Mouse (Mus musculus) urinary bladder, adult 18-20 months (tissue): ENCODE measurements around the gene Wiz.

Source experiments
- DNase-seq, 2 experiments: peaks; one replicate each; pipeline ENCODE4 v3.0.0; 2022; ENCODE audit warnings: low spot score in 2 of 2, mixed read lengths in 2 of 2

Gene Wiz

DNA sequence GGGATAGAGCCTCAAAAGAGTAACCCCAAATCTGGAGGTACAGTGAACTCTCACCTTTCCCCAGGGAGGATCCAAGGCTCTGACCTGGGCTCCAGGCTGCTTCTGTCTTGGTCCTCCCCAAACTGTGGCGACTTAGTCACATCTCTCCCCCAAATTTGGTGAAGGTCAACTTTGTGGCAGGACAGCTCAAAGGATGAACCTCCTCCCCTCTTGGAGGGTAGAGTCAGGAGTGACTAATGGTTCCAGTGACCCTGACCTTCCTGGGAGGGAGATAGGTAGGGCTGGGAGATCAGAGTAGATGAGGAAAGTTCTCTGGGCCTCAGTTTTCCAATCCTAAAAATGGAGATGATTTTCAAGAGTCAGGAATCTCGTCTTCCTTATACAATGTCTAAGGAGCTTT lies 10.5 kb downstream of the Wiz start:
- no peak for DNase-seq

DNA sequence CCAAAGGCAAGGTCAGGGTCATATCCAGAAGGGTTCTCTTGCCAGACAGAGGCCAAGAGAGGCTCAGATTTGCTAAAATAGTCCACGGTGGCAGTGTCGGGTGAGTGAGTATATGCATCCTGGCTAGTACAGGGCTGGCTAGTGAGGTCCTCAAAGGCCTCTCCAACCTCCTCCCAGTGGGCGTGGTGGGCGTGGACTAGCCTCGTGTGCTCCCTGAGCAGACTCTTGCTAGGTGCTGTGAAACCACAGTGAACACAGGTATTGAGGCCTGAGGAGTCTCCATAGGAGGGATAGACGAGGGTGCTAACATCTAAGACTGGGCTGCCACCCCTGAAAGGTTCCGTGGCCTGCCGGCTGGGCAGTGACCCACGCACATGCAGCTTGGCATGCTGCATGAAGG lies 12.1 kb downstream of the Wiz start:
- DNase-seq: no peak

- no peak for DNase-seq
These were observed 12.8 kb downstream of the Wiz start for GRCm38 (mm10) chr17:32376475-32376874.

DNA sequence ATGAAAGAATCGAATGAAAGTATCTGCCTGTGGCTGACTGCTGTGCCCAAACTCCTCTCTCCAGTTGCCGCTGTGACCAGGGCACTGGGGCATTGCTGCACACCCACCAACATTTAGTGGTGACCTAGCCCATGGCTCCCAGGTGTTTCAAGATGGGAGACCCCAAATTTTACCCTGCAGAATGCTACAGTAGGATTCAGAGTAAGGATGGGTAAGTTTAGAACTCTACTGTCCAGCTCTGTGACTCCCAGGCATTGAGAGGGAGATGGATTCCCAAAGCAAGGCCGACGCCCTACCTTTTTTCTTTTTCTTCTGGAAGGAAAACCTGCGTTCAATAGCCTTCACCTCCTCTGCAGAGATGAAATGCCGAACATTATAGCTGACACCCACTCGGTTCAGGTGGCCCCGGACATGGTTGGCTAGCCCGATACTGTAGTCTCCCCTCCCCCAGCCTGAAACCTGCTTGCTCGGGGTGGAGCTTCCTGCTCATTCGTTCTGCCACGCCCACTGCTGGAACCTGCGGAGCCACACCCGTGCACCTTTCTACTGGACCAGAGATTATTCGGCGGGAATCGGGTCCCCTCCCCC lies 20.2 kb downstream of the Wiz start:
- DNase-seq: no peak

- no peak for DNase-seq
These were observed 21.5 kb downstream of the Wiz start for GRCm38 (mm10) chr17:32367706-32368105.

DNA sequence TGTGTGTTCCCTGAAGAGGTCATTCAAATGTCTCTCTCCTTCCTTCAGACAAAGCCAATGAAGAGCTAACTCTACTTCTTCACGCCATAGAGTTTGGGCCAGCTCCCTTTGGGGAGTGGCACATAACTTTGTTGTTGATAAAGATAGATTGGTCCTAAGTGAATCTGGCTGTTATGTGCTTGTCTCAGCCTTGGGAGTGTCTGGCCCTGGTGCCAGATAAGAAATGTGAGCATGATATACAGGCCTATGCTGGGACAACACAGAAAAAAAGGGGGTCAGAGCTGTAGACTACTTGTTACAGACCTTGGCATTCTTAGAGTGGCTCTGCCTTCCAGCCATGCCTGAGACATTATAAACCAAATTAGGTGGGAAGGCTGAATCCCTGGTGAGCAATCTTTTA lies 23.9 kb downstream of the Wiz start:
- no peak for DNase-seq

DNA sequence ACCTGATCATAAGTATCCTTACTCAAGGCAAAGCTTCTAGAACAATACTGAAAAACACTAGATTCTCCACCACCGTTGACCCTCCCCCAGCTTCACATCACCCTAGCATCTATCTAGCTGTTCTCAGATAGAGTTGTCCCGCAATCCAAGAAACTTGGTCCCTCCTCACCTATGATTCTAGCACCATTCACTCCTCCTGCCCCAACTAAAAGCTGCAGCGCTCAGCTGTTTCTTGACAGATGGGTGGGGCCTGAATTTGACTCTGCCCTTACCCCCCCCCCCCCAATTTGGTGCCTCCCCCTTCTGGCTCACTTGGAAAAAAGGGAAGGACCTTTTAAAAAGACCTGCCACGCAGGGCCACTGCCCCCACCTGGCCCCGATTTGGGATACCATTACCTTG lies 24.4 kb downstream of the Wiz start:
- DNase-seq: no peak

DNA sequence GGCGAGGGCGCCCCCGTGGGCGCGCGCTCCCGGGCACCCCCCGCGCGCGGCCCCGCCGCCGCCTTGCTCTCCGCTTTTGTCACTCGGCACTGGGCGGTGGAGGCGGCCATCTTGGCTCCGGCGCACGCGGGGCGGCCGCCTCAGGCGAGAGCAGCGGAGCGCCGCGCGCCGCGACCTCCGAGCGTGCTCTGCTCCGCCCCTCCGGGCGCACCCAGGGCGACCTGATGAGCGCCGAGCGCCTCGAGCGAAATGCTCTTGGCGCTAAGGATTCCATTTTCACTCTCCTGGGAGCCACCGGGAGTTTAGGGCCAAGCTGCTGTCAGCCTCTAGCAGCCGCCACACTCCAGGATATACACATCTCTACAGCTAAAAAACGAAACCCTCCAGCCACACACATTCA lies 24.9 kb downstream of the Wiz start:
- peak; percentile 75 to 85 for DNase-seq

GRCm38 (mm10) chr17:32363821-32364301 lies 25.4 kb downstream of the Wiz start:
- DNase-seq: peak in 1 of 2 experiments; percentile 33

DNA sequence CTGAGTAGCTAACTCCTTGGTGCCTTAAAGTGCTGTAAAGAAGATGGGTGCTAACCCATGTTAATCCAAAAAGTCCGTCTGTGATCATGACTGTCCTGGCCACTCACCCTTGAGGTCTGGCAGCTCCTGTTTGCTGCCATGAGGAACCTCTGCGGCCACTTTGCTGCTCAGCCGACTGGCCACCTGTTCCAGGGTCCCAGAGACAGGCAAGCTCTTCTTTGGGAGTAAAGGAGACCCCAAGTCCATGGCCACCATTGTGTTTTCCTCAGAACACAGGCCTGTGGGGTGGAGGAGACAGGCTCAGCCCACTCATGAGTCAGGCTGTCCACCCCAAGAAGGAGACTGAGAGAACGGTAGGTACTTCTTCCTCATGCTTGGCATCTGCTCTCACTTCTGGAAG lies 26.6 kb downstream of the Wiz start:
- no peak for DNase-seq

DNA sequence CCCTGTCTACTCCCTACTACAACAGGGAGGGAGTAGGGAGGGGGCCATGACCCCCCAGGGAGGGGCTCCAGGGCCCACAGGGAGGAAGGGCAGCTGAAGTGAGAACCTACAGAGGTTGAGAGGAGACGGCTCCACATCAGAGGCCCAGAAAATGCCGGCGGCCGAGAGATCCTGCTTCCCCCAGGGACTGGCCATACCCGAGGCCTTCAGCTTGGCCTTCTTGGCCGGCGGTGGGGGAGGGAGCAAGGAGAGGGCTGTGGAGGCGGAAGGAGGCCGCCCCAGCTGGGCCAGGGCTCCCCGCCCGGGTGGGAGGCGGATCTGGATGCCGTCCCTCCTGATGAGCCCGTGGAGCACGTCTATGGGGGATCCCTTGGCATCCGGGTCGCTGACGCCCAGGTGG lies 29.3 kb downstream of the Wiz start:
- no peak for DNase-seq

- DNase-seq: no peak
These were observed 30.3 kb downstream of the Wiz start for GRCm38 (mm10) chr17:32358943-32359340.

- DNase-seq: no peak
These were observed 30.9 kb downstream of the Wiz start for GRCm38 (mm10) chr17:32358192-32358942.

GRCm38 (mm10) chr17:32356766-32357760 lies 32.2 kb downstream of the Wiz start:
- no peak for DNase-seq

DNA sequence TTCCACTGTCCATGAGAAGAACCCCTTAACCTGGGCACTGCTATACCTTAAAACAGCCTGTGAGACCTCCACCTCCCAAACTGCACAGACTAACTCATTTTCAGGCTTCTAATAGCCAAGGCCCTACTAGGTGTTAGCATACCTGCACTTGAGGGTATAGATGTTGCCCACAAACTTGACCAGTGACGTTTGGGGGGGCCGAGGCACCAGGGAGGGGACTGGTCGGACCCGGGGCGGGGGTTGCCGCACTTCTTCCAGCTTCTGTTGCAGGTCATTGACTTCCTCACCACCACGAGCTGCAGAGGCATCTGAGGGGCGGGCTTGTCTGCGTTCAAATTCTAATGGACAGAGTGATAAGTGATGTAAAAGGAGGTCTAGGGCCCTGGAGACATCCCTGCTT lies 33.0 kb downstream of the Wiz start:
- DNase-seq: no peak

- no peak for DNase-seq
These were observed 34.2 kb downstream of the Wiz start for GRCm38 (mm10) chr17:32355031-32355430.

GRCm38 (mm10) chr17:32354211-32354610 lies 35.0 kb downstream of the Wiz start:
- DNase-seq: no peak

- DNase-seq: no peak
These were observed 35.5 kb downstream of the Wiz start for GRCm38 (mm10) chr17:32353696-32354095.

GRCm38 (mm10) chr17:32351726-32352125 lies 37.5 kb downstream of the Wiz start:
- DNase-seq: no peak

DNA sequence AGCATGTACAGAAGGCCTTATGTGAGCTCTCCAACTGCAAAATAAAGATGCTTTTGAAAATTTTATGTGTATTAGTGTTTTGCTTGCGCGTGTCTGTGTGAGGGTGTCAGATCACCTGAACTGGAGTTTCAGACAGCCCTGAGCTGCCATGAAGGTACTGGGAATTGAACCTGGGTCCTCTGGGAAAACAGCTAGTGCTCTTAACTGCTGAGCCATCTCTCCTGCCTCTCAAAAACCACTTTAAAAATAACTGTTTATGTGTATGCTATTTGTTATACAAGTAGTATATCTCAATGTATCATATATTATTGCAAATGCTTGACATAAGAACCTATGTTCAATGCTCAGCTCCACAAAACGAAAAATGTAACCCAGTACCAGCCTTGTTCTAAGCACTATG lies 38.0 kb downstream of the Wiz start:
- DNase-seq: no peak

- peak; percentile 91 to 95 for DNase-seq
These were observed 38.8 kb downstream of the Wiz start, which contains the start of gene Akap8l for GRCm38 (mm10) chr17:32350382-32350983. Akap8l (minus strand) TSS chr17:32350607.
